Mouse (Mus musculus) MEL (cell line): Measurements from ENCODE around the gene Limk1. TPM values are rescaled to one million over a fixed set of nuclear protein-coding genes. Genes with fewer than 3 reads are reported as not detected.

ENCODE experiments used
- DNase-seq: peaks from one replicate; pipeline ENCODE4 v3.0.0; 2011; ENCODE audit warnings: low read depth, low spot score
- H3K27ac ChIP-seq: 2 replicates; pipeline ENCODE4 v1.5.1; 2012; ENCODE audit warnings: low read depth, mild to moderate bottlenecking, control low read depth, low read length, moderate library complexity; ENCODE audit not compliant: control insufficient read depth
- H3K27me3 ChIP-seq, 2 experiments: fragments of 150-350 bp in 1 of 2; sonication (generic) in 1 of 2; 2 replicates each; pipeline ENCODE4 v1.6.1; 2012; ENCODE audit warnings: low read length in 2 of 2, mild to moderate bottlenecking in 2 of 2, improper control_type of control experiment in 1 of 2, moderate library complexity in 1 of 2; ENCODE audit not compliant: insufficient read depth in 2 of 2, control insufficient read depth in 1 of 2
- H3K36me3 ChIP-seq, 2 experiments: 2 replicates each; pipeline ENCODE4 v1.6.1; 2012 to 2014; ENCODE audit warnings: low read length in 2 of 2, improper control_type of control experiment in 1 of 2, inconsistent platforms in 1 of 2, mild to moderate bottlenecking in 1 of 2; ENCODE audit not compliant: insufficient read depth in 2 of 2, control insufficient read depth in 1 of 2
- H3K4me1 ChIP-seq, 2 experiments: fragments of 150-350 bp in 1 of 2; sonication (generic) in 1 of 2; 2 replicates each; pipeline ENCODE4 v1.6.1; 2012; ENCODE audit warnings: low read length in 2 of 2, improper control_type of control experiment in 1 of 2, mild to moderate bottlenecking in 1 of 2; ENCODE audit not compliant: insufficient read depth in 2 of 2, control insufficient read depth in 1 of 2
- H3K4me3 ChIP-seq, 2 experiments: fragments of 150-350 bp in 1 of 2; sonication (generic) in 1 of 2; 2 replicates each; pipeline ENCODE4 v1.5.1; 2012; ENCODE audit warnings: low read depth in 2 of 2, low read length in 2 of 2, mild to moderate bottlenecking in 2 of 2, moderate library complexity in 2 of 2, control low read depth in 1 of 2, improper control_type of control experiment in 1 of 2; ENCODE audit not compliant: control insufficient read depth in 1 of 2, insufficient read depth in 1 of 2
- H3K79me2 ChIP-seq: 2 replicates; pipeline ENCODE4 v1.6.1; 2012; ENCODE audit warnings: mild to moderate bottlenecking, low read length, moderate library complexity; ENCODE audit not compliant: control insufficient read depth, poor library complexity, insufficient read depth
- H3K9ac ChIP-seq: 2 replicates; pipeline ENCODE4 v1.6.1; 2012; ENCODE audit warnings: low read depth, mild to moderate bottlenecking, control low read depth, low read length, moderate library complexity; ENCODE audit not compliant: control insufficient read depth, poor library complexity, severe bottlenecking
- H3K9me3 ChIP-seq: fragments of 150-350 bp; sonication (generic); replicated peaks from 2 replicates; pipeline ENCODE4 v1.6.1; 2012; ENCODE audit warnings: mild to moderate bottlenecking, low read length, improper control_type of control experiment, moderate library complexity; ENCODE audit not compliant: insufficient read depth
- BHLHE40 ChIP-seq: IDR thresholded peaks from 2 replicates; pipeline ENCODE4 v1.6.1; 2012; ENCODE audit warnings: low read depth, mild to moderate bottlenecking, inconsistent platforms, low read length, improper control_type of control experiment, borderline replicate concordance
- CHD1 ChIP-seq: IDR thresholded peaks from 2 replicates; pipeline ENCODE4 v1.6.1; 2012; ENCODE audit warnings: low read depth, mild to moderate bottlenecking, inconsistent platforms, low read length, improper control_type of control experiment
- CHD2 ChIP-seq: IDR thresholded peaks from 2 replicates; pipeline ENCODE4 v1.6.1; 2011; ENCODE audit warnings: low read length, improper control_type of control experiment
- CTCF ChIP-seq, 3 experiments: IDR thresholded peaks in 2 of 3; conservative IDR thresholded peaks in 1 of 3; 2 replicates each; pipeline ENCODE4 v1.5.1; 2011 to 2012; ENCODE audit warnings: low read length in 3 of 3, low read depth in 2 of 3, mild to moderate bottlenecking in 2 of 3, improper control_type of control experiment in 1 of 3, inconsistent platforms in 1 of 3, mixed read lengths in 1 of 3, moderate library complexity in 1 of 3; ENCODE audit not compliant: control insufficient read depth in 1 of 3, insufficient read depth in 1 of 3, poor library complexity in 1 of 3, severe bottlenecking in 1 of 3
- ELF1 ChIP-seq: IDR thresholded peaks from 2 replicates; pipeline ENCODE4 v1.6.1; 2014; ENCODE audit warnings: low read depth, mild to moderate bottlenecking, inconsistent platforms, low read length, improper control_type of control experiment, moderate library complexity
- EP300 ChIP-seq, 2 experiments: IDR thresholded peaks; 2 replicates each; pipeline ENCODE4 v1.6.1; 2011; ENCODE audit warnings: improper control_type of control experiment in 2 of 2, low read length in 2 of 2, low read depth in 1 of 2, mild to moderate bottlenecking in 1 of 2
- GABPA ChIP-seq: IDR thresholded peaks from 2 replicates; pipeline ENCODE4 v1.6.1; 2012; ENCODE audit warnings: low read depth, mild to moderate bottlenecking, inconsistent platforms, low read length, improper control_type of control experiment, moderate library complexity
- GATA1 ChIP-seq: IDR thresholded peaks from 2 replicates; pipeline ENCODE4 v1.6.1; 2011; ENCODE audit warnings: low read depth, low read length, improper control_type of control experiment
- JUND ChIP-seq: IDR thresholded peaks from 2 replicates; pipeline ENCODE4 v1.6.1; 2011; ENCODE audit warnings: low read depth, mild to moderate bottlenecking, improper control_type of control experiment, low read length
- MEF2A ChIP-seq: IDR thresholded peaks from 2 replicates; pipeline ENCODE4 v1.6.1; 2014; ENCODE audit warnings: low read depth, mild to moderate bottlenecking, inconsistent platforms, low read length, improper control_type of control experiment; ENCODE audit not compliant: poor library complexity, insufficient replicate concordance, severe bottlenecking; ENCODE audit errors: extremely low read depth
- MXI1 ChIP-seq: IDR thresholded peaks from 2 replicates; pipeline ENCODE4 v1.6.1; 2011; ENCODE audit warnings: mild to moderate bottlenecking, low read depth, low read length, improper control_type of control experiment
- MYB ChIP-seq: IDR thresholded peaks from 2 replicates; pipeline ENCODE4 v1.6.1; 2011; ENCODE audit warnings: mild to moderate bottlenecking, low read depth, low read length, improper control_type of control experiment
- MYC ChIP-seq: IDR thresholded peaks from 2 replicates; pipeline ENCODE4 v1.6.1; 2011; ENCODE audit warnings: low read depth, mild to moderate bottlenecking, low read length, improper control_type of control experiment, moderate library complexity
- POLR2A ChIP-seq, 2 experiments: IDR thresholded peaks; 2 replicates each; pipeline ENCODE4 v1.6.1; 2011 to 2012; ENCODE audit warnings: low read length in 2 of 2, mild to moderate bottlenecking in 2 of 2, control low read depth in 1 of 2, improper control_type of control experiment in 1 of 2, low read depth in 1 of 2, moderate library complexity in 1 of 2; ENCODE audit not compliant: control insufficient read depth in 1 of 2, insufficient read depth in 1 of 2, poor library complexity in 1 of 2
- POLR2AphosphoS2 ChIP-seq: IDR thresholded peaks from 2 replicates; pipeline ENCODE4 v1.6.1; 2011; ENCODE audit warnings: low read length, improper control_type of control experiment
- RAD21 ChIP-seq: IDR thresholded peaks from 2 replicates; pipeline ENCODE4 v1.6.1; 2011; ENCODE audit warnings: mild to moderate bottlenecking, low read depth, low read length, improper control_type of control experiment
- SIN3A ChIP-seq: IDR thresholded peaks from 2 replicates; pipeline ENCODE4 v1.6.1; 2012; ENCODE audit warnings: low read length, improper control_type of control experiment, inconsistent platforms
- SMC3 ChIP-seq: IDR thresholded peaks from 2 replicates; pipeline ENCODE4 v1.6.1; 2011; ENCODE audit warnings: low read depth, low read length, improper control_type of control experiment
- TCF12 ChIP-seq: IDR thresholded peaks from 2 replicates; pipeline ENCODE4 v1.6.1; 2014; ENCODE audit warnings: low read depth, mild to moderate bottlenecking, inconsistent platforms, low read length, improper control_type of control experiment, moderate library complexity
- UBTF ChIP-seq: IDR thresholded peaks from 2 replicates; pipeline ENCODE4 v1.6.1; 2012; ENCODE audit warnings: low read depth, mild to moderate bottlenecking, inconsistent platforms, low read length, improper control_type of control experiment, moderate library complexity, borderline replicate concordance; ENCODE audit not compliant: insufficient read depth
- USF2 ChIP-seq, 2 experiments: IDR thresholded peaks; 2 replicates each; pipeline ENCODE4 v1.6.1; 2011 to 2012; ENCODE audit warnings: improper control_type of control experiment in 2 of 2, low read length in 2 of 2, borderline replicate concordance in 1 of 2, inconsistent platforms in 1 of 2, low read depth in 1 of 2, mild to moderate bottlenecking in 1 of 2; ENCODE audit not compliant: insufficient read depth in 1 of 2
- ZC3H11A ChIP-seq: IDR thresholded peaks from 2 replicates; pipeline ENCODE4 v1.6.1; 2012; ENCODE audit warnings: low read depth, mild to moderate bottlenecking, inconsistent platforms, low read length, improper control_type of control experiment
- ZKSCAN1 ChIP-seq: IDR thresholded peaks from 2 replicates; pipeline ENCODE4 v1.6.1; 2012; ENCODE audit warnings: low read depth, mild to moderate bottlenecking, inconsistent platforms, low read length, improper control_type of control experiment, moderate library complexity
- ZMIZ1 ChIP-seq: IDR thresholded peaks from 2 replicates; pipeline ENCODE4 v1.6.1; 2012; ENCODE audit warnings: low read depth, mild to moderate bottlenecking, inconsistent platforms, low read length, improper control_type of control experiment, moderate library complexity
- ZNF384 ChIP-seq: IDR thresholded peaks from 2 replicates; pipeline ENCODE4 v1.6.1; 2012; ENCODE audit warnings: low read depth, mild to moderate bottlenecking, inconsistent platforms, low read length, improper control_type of control experiment
- polyA plus RNA-seq, 2 experiments: library from polyadenylated mRNA; stranded (reverse) in 1 of 2; unstranded in 1 of 2; fragments of >175 nt in 1 of 2; fragments of >200 nt in 1 of 2; gene quantifications; 2 replicates each; pipeline versions ENCODE4 v1.2.1 to v1.2.4; 2012; ENCODE audit warnings: low replicate concordance in 2 of 2, low read depth in 1 of 2; ENCODE audit not compliant: insufficient read length in 2 of 2, insufficient read depth in 1 of 2, missing spikeins in 1 of 2
- total RNA-seq: library from RNA; depleted of rRNA; stranded (reverse); fragments of 300-350 nt; gene quantifications from 2 replicates; pipeline ENCODE4 v1.2.3, GENCODE M21; 2012

Limk1 gene
- total and polyA plus RNA-seq, 3 experiments: 7.3 to 14.8 TPM; not detected in 1

DNA sequence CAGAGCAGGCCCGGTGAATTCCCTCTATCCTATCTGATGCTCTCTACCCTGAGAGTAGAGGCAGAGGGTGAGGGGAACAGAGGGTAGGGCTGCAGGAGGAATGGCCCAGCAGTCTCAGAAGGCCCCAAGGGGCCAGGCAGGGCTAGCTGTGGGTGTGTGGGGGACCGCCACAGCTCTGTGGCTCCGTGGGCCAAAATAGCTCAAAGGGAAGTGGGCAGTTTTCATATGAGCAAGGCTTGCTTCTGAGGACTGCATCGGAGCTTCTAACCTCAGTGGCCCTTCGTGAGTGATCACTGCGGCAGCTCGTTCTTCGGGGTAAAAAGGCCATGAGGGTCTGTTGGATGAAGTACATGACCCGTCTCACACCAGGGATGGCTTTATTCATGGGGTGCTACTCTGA is 74.7 kb downstream of the Limk1 start:
- no peaks in the 10 kb centered on the region for H3K79me2 ChIP-seq
- no peaks in the 10 kb centered on the region for H3K9me3 ChIP-seq
- no peak for TF ChIP-seq ZKSCAN1
- TF ChIP-seq RAD21: no peak
- TF ChIP-seq CHD1: no peak
- TF ChIP-seq MYC: no peak
- no peak for TF ChIP-seq CHD2
- no peak for TF ChIP-seq ZC3H11A
- no peak for TF ChIP-seq SMC3
- TF ChIP-seq ZNF384: no peak
- TF ChIP-seq EP300 (IDR thresholded peaks at IDR 0.05; ENCODE audit: low read depth in 1 of 2, low read length in 2 of 2): no peak
- TF ChIP-seq MEF2A: no peak
- no peak for TF ChIP-seq ZMIZ1
- TF ChIP-seq USF2 (IDR thresholded peaks at IDR 0.05; ENCODE audit: borderline replicate concordance in 1 of 2, insufficient read depth in 1 of 2, low read depth in 1 of 2, low read length in 2 of 2): no peak
- no peak for TF ChIP-seq GATA1
- TF ChIP-seq GABPA: no peak
- TF ChIP-seq BHLHE40: no peak
- no peak for TF ChIP-seq TCF12
- TF ChIP-seq JUND: no peak
- TF ChIP-seq SIN3A: no peak
- TF ChIP-seq ELF1: no peak
- no peak overlapping the region for H3K9ac ChIP-seq
- no peak overlapping the region for H3K27ac ChIP-seq
- no peaks in the 10 kb centered on the region; a peak in 1 of 4 replicates for H3K4me1 ChIP-seq
- no peaks in the 10 kb centered on the region for H3K27me3 ChIP-seq
- H3K36me3 ChIP-seq: no peaks in the 10 kb centered on the region
- no peak overlapping the region for H3K4me3 ChIP-seq
- DNase-seq: no peak

GRCm38 (mm10) chr5:134611810-134612521 is 76.4 kb downstream of the Limk1 start:
- Histone ChIP-seq H3K27ac (no peak overlapping the region), H3K36me3 (peaks cover 0 to 4% of the 10 kb centered on the region in 2 experiments; a peak in 2 of 4 replicates), H3K4me1 (peaks cover 4 to 6% of the 10 kb centered on the region in 2 experiments), H3K9me3 (no peaks in the 10 kb centered on the region), H3K4me3 (no peak overlapping the region), H3K9ac (no peak overlapping the region), H3K79me2 (no peaks in the 10 kb centered on the region), H3K27me3 (no peaks in the 10 kb centered on the region)
- TF ChIP-seq MXI1: no peak
- TF ChIP-seq EP300 (IDR thresholded peaks at IDR 0.05; ENCODE audit: low read depth in 1 of 2, low read length in 2 of 2): no peak
- TF ChIP-seq GABPA: no peak
- no peak for TF ChIP-seq GATA1
- TF ChIP-seq MYB: no peak
- TF ChIP-seq POLR2AphosphoS2: no peak
- TF ChIP-seq SIN3A: no peak
- TF ChIP-seq CHD1: no peak
- TF ChIP-seq POLR2A (IDR thresholded peaks at IDR 0.05; ENCODE audit: control insufficient read depth in 1 of 2, insufficient read depth in 1 of 2, low read depth in 1 of 2, low read length in 2 of 2, poor library complexity in 1 of 2): no peak
- TF ChIP-seq ZMIZ1: no peak
- TF ChIP-seq UBTF: no peak
- no peak for TF ChIP-seq JUND
- no peak for TF ChIP-seq CTCF (IDR thresholded peaks at IDR 0.05 in 2 of 3, conservative IDR thresholded peaks at IDR 0.05 in 1 of 3; ENCODE audit: control insufficient read depth in 1 of 3, insufficient read depth in 1 of 3, low read depth in 2 of 3, low read length in 3 of 3, poor library complexity in 1 of 3, severe bottlenecking in 1 of 3)
- no peak for DNase-seq
